Mouse (Mus musculus) ovary, postnatal 10 days (tissue): ENCODE measurements around the gene Hao1.

ENCODE experiments used
- DNase-seq: peaks from one replicate; pipeline ENCODE4 v3.0.0; 2022; ENCODE audit warnings: low spot score

The Hao1 gene

DNA sequence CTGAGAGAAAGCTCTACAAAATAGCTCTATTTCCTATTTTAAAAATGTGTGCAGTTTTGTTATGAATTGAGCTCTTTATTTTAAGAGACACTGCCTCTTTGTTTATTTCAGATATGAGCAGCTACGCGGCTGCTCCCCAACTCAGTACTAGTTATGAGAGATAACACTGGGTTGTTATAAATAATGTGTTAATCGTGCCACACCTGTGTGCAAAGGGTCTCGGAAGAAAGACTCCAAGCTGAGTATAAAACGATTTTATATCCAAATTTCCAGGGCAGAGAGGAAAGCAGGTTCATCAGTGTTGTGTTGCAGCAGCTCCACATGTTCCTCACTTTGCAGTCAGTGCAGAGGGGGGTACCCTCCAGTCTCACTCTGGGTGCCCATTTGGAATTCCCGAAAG lies 91.8 kb downstream of the Hao1 start:
- no peak for DNase-seq

DNA sequence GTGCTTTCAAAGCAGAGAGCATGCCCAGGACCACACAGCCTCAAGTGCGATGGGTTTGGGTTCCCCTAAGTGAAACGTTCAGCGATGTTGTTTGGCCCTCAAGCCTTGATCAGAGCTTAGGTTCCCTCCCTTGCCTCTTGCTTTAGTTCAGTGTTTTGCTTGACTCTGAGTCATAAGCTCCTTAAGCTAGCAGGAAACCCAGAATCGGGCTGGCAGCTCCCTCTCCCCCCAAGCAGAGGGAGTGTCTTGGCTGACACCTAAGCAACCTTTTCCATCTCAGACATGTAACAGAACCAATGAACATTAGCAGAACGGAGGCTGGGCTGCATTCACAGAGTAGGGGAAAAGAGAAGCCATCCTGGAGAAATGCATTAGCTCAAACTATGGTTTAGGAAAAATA lies 93.3 kb downstream of the Hao1 start:
- no peak for DNase-seq

- no peak for DNase-seq
These were observed 98.1 kb downstream of the Hao1 start for GRCm38 (mm10) chr2:134456065-134456505.

- no peak for DNase-seq
These were observed 101.4 kb downstream of the Hao1 start for GRCm38 (mm10) chr2:134452748-134453147.

DNA sequence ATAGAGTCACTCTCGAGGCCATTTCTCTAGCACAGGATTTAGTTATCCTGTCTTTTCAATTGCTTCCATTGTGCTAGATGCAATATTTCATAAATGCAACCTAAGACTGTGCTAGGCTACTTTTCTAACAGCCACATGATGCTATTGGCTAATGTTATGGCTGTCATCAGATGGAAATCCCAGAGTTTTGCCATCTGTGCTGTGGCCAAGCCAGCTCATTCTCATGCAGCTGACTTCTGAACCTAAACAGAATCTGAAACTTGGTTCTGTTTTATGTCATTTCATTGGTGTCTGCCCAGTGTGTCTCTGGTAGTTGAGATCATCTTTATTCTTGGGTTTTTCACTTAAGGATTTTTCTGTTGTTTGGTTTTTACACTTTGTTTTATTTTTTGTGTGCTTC lies 103.2 kb downstream of the Hao1 start:
- DNase-seq = no peak
